Mouse (Mus musculus): Measurements from ENCODE around the gene Olfr1489. TPM values are rescaled to one million over a fixed set of nuclear protein-coding genes. Genes with fewer than 3 reads are reported as not detected.

Gene Olfr1489
- not detected for polyA plus RNA-seq (2014; fragmentation: Illumina TruSeq; extraction: RNeasy Lipid Tissue Mini Kit (QIAGEN cat#74804); ENCODE audit: low read depth, low replicate concordance)

GRCm38 (mm10) chr19:13631321-13631720 lies at the start of gene Olfr1489:
TSS of gene Olfr1489 (plus strand) at chr19:13631621.

GRCm38 (mm10) chr19:13583211-13583610 lies 48.2 kb upstream of the Olfr1489 start, which contains the start of gene Olfr1484:
TSS of gene Olfr1484 (plus strand) at chr19:13583511.

GRCm38 (mm10) chr19:13617075-13617474 lies 14.3 kb upstream of the Olfr1489 start, which contains the start of gene Olfr1487:
TSS of gene Olfr1487 (plus strand) at chr19:13617375.

GRCm38 (mm10) chr19:13650791-13651190 lies 19.4 kb downstream of the Olfr1489 start, which contains the start of gene Olfr1490:
TSS of gene Olfr1490 (plus strand) at chr19:13651091.

Other genes starting within 250 kb of the Olfr1489 start
- gene Olfr1469, start 223.8 kb upstream of the Olfr1489 start, polyA plus RNA-seq (2014; fragmentation: Illumina TruSeq; extraction: RNeasy Lipid Tissue Mini Kit (QIAGEN cat#74804); ENCODE audit: low read depth, low replicate concordance), result not detected
- not detected for gene Olfr1471, start 188.2 kb upstream of the Olfr1489 start, polyA plus RNA-seq (2014; fragmentation: Illumina TruSeq; extraction: RNeasy Lipid Tissue Mini Kit (QIAGEN cat#74804); ENCODE audit: low read depth, low replicate concordance)
- not detected for gene Olfr1472, start 175.5 kb upstream of the Olfr1489 start, polyA plus RNA-seq (2014; fragmentation: Illumina TruSeq; extraction: RNeasy Lipid Tissue Mini Kit (QIAGEN cat#74804); ENCODE audit: low read depth, low replicate concordance)
- gene Olfr1474, start 162.1 kb upstream of the Olfr1489 start, polyA plus RNA-seq (2014; fragmentation: Illumina TruSeq; extraction: RNeasy Lipid Tissue Mini Kit (QIAGEN cat#74804); ENCODE audit: low read depth, low replicate concordance), result not detected
- not detected for gene Olfr1475, start 151.4 kb upstream of the Olfr1489 start, polyA plus RNA-seq (2014; fragmentation: Illumina TruSeq; extraction: RNeasy Lipid Tissue Mini Kit (QIAGEN cat#74804); ENCODE audit: low read depth, low replicate concordance)
- gene Olfr1477, start 131.1 kb upstream of the Olfr1489 start, polyA plus RNA-seq (2014; fragmentation: Illumina TruSeq; extraction: RNeasy Lipid Tissue Mini Kit (QIAGEN cat#74804); ENCODE audit: low read depth, low replicate concordance), result not detected
- not detected for gene Olfr1480, start 103.7 kb upstream of the Olfr1489 start, polyA plus RNA-seq (2014; fragmentation: Illumina TruSeq; extraction: RNeasy Lipid Tissue Mini Kit (QIAGEN cat#74804); ENCODE audit: low read depth, low replicate concordance)
- not detected for gene Olfr1484, start 48.1 kb upstream of the Olfr1489 start, polyA plus RNA-seq (2014; fragmentation: Illumina TruSeq; extraction: RNeasy Lipid Tissue Mini Kit (QIAGEN cat#74804); ENCODE audit: low read depth, low replicate concordance)
- gene Olfr1487, start 14.2 kb upstream of the Olfr1489 start, polyA plus RNA-seq (2014; fragmentation: Illumina TruSeq; extraction: RNeasy Lipid Tissue Mini Kit (QIAGEN cat#74804); ENCODE audit: low read depth, low replicate concordance), result not detected
- not detected for gene Olfr1490, start 19.5 kb downstream of the Olfr1489 start, polyA plus RNA-seq (2014; fragmentation: Illumina TruSeq; extraction: RNeasy Lipid Tissue Mini Kit (QIAGEN cat#74804); ENCODE audit: low read depth, low replicate concordance)
- gene Olfr1491, start 65.6 kb downstream of the Olfr1489 start, polyA plus RNA-seq (2014; fragmentation: Illumina TruSeq; extraction: RNeasy Lipid Tissue Mini Kit (QIAGEN cat#74804); ENCODE audit: low read depth, low replicate concordance), result not detected
- gene Olfr1493-ps1, start 91.7 kb downstream of the Olfr1489 start, polyA plus RNA-seq (2014; fragmentation: Illumina TruSeq; extraction: RNeasy Lipid Tissue Mini Kit (QIAGEN cat#74804); ENCODE audit: low read depth, low replicate concordance), result not detected
- gene Olfr1494, start 108.1 kb downstream of the Olfr1489 start, polyA plus RNA-seq (2014; fragmentation: Illumina TruSeq; extraction: RNeasy Lipid Tissue Mini Kit (QIAGEN cat#74804); ENCODE audit: low read depth, low replicate concordance), result not detected
- not detected for gene Olfr1495, start 133.0 kb downstream of the Olfr1489 start, polyA plus RNA-seq (2014; fragmentation: Illumina TruSeq; extraction: RNeasy Lipid Tissue Mini Kit (QIAGEN cat#74804); ENCODE audit: low read depth, low replicate concordance)
- gene Olfr1496, start 146.3 kb downstream of the Olfr1489 start, polyA plus RNA-seq (2014; fragmentation: Illumina TruSeq; extraction: RNeasy Lipid Tissue Mini Kit (QIAGEN cat#74804); ENCODE audit: low read depth, low replicate concordance), result not detected
- gene Olfr1497, start 166.6 kb downstream of the Olfr1489 start, polyA plus RNA-seq (2014; fragmentation: Illumina TruSeq; extraction: RNeasy Lipid Tissue Mini Kit (QIAGEN cat#74804); ENCODE audit: low read depth, low replicate concordance), result not detected
- gene Olfr1499, start 187.8 kb downstream of the Olfr1489 start, polyA plus RNA-seq (2014; fragmentation: Illumina TruSeq; extraction: RNeasy Lipid Tissue Mini Kit (QIAGEN cat#74804); ENCODE audit: low read depth, low replicate concordance), result not detected
- not detected for gene Olfr1500, start 198.9 kb downstream of the Olfr1489 start, polyA plus RNA-seq (2014; fragmentation: Illumina TruSeq; extraction: RNeasy Lipid Tissue Mini Kit (QIAGEN cat#74804); ENCODE audit: low read depth, low replicate concordance)
- gene Olfr1501, start 219.1 kb downstream of the Olfr1489 start, polyA plus RNA-seq (2014; fragmentation: Illumina TruSeq; extraction: RNeasy Lipid Tissue Mini Kit (QIAGEN cat#74804); ENCODE audit: low read depth, low replicate concordance), result not detected
- not detected for gene Olfr1502, start 230.2 kb downstream of the Olfr1489 start, polyA plus RNA-seq (2014; fragmentation: Illumina TruSeq; extraction: RNeasy Lipid Tissue Mini Kit (QIAGEN cat#74804); ENCODE audit: low read depth, low replicate concordance)